Mouse (Mus musculus): ENCODE measurements around the gene Slc22a23. TPM values are rescaled to one million over a fixed set of nuclear protein-coding genes. Genes with fewer than 3 reads are reported as not detected.

The Slc22a23 gene
- total and polyA plus RNA-seq, 3 experiments, result 0.47 to 1.3 (median 0.85) TPM

- in situ Hi-C loops (cut with MboI; ENCODE audit: low pct_ligation_motif_present, low pct_unique_long_range_greater_than_20kb, low sequenced_read_pairs) (no loop called here), dilution Hi-C loops (cut with MboI; ENCODE audit: extremely low pct_ligation_motif_present, extremely low pct_unique_long_range_greater_than_20kb, low sequenced_read_pairs) (no loop called here)
- H3K4me2 ChIP-seq (ENCODE audit: insufficient read depth, low read depth, poor library complexity, severe bottlenecking), result no peak overlapping the region
- peaks cover 2% of the 10 kb centered on the region for H3K9me3 ChIP-seq (replicated peaks; ENCODE audit: low read length)
- peaks cover 0 to 9% of the 10 kb centered on the region in 2 experiments; a peak in 2 of 4 replicates for H3K4me1 ChIP-seq (ENCODE audit: control insufficient read depth in 1 of 2, insufficient read depth in 2 of 2)
- no peak overlapping the region for H3K4me3 ChIP-seq (replicated peaks in 1 of 3; ENCODE audit: low read depth in 2 of 3, low read length in 2 of 3, poor library complexity in 1 of 3)
- no peak for DNase-seq (ENCODE audit: extremely low read depth)
- no peaks in the 10 kb centered on the region for H3K27me3 ChIP-seq (replicated peaks)
- no peak overlapping the region for H3K9ac ChIP-seq (ENCODE audit: insufficient read depth, low read depth)
- no peak overlapping the region for H3K27ac ChIP-seq (ENCODE audit: insufficient read depth, low read depth)
- no peaks in the 10 kb centered on the region for H3K36me3 ChIP-seq (replicated peaks in 1 of 2; ENCODE audit: control insufficient read depth in 1 of 2, insufficient read depth in 1 of 2, low read length in 1 of 2)
- H3K79me2 ChIP-seq (replicated peaks; ENCODE audit: control insufficient read depth, extremely low read depth, insufficient read depth, poor library complexity, severe bottlenecking), result no peaks in the 10 kb centered on the region
- no peak for TF ChIP-seq RCOR1 (conservative IDR thresholded peaks at IDR 0.05; ENCODE audit: low read depth, low read length)
- TF ChIP-seq BHLHE40 (IDR thresholded peaks at IDR 0.05; ENCODE audit: low read depth, low read length), result no peak
- TF ChIP-seq SMC3 (IDR thresholded peaks at IDR 0.05; ENCODE audit: low read depth, low read length), result no peak
- TF ChIP-seq E2F4 (IDR thresholded peaks at IDR 0.05; ENCODE audit: insufficient replicate concordance, low read depth, low read length), result no peak
- no peak for TF ChIP-seq ZC3H11A (IDR thresholded peaks at IDR 0.05; ENCODE audit: low read depth, low read length)
- TF ChIP-seq ELF1 (IDR thresholded peaks at IDR 0.05; ENCODE audit: low read depth, low read length), result no peak
- TF ChIP-seq USF2 (conservative IDR thresholded peaks at IDR 0.05; ENCODE audit: low read depth, low read length), result no peak
- TF ChIP-seq MXI1 (IDR thresholded peaks at IDR 0.05; ENCODE audit: low read depth, low read length), result no peak
- TF ChIP-seq POLR2A (IDR thresholded peaks at IDR 0.05; ENCODE audit: low read depth, low read length), result no peak
- TF ChIP-seq GABPA (IDR thresholded peaks at IDR 0.05; ENCODE audit: insufficient replicate concordance, low read depth, low read length), result no peak
- TF ChIP-seq PAX5 (IDR thresholded peaks at IDR 0.05; ENCODE audit: low read length), result no peak
- TF ChIP-seq UBTF (IDR thresholded peaks at IDR 0.05; ENCODE audit: low read depth, low read length), result no peak
- no peak for TF ChIP-seq MYC (IDR thresholded peaks at IDR 0.05; ENCODE audit: low read depth, low read length)
- TF ChIP-seq MAX (IDR thresholded peaks at IDR 0.05; ENCODE audit: low read length), result no peak
- no peak for TF ChIP-seq MEF2A (IDR thresholded peaks at IDR 0.05; ENCODE audit: borderline replicate concordance, low read depth, low read length)
- TF ChIP-seq MAZ (IDR thresholded peaks at IDR 0.05; ENCODE audit: low read depth, low read length), result no peak
- TF ChIP-seq RAD21 (IDR thresholded peaks at IDR 0.05; ENCODE audit: low read depth, low read length), result no peak
- TF ChIP-seq IRF4 (IDR thresholded peaks at IDR 0.05; ENCODE audit: low read depth, low read length), result no peak
- no peak for TF ChIP-seq ETS1 (conservative IDR thresholded peaks at IDR 0.05; ENCODE audit: low read depth, low read length)
- no peak for TF ChIP-seq TCF12 (IDR thresholded peaks at IDR 0.05; ENCODE audit: low read depth, low read length)
Measured at GRCm38 (mm10) chr13:34278759-34279270, 66.2 kb downstream of the Slc22a23 start.

- TF ChIP-seq HCFC1 (IDR thresholded peaks at IDR 0.05; ENCODE audit: low read depth, low read length) (no peak), JUND (conservative IDR thresholded peaks at IDR 0.05; ENCODE audit: low read depth, low read length) (no peak), E2F4 (IDR thresholded peaks at IDR 0.05; ENCODE audit: insufficient replicate concordance, low read depth, low read length) (no peak), BHLHE40 (IDR thresholded peaks at IDR 0.05; ENCODE audit: low read depth, low read length) (no peak), MEF2A (IDR thresholded peaks at IDR 0.05; ENCODE audit: borderline replicate concordance, low read depth, low read length) (no peak), GABPA (IDR thresholded peaks at IDR 0.05; ENCODE audit: insufficient replicate concordance, low read depth, low read length) (no peak), MAX (IDR thresholded peaks at IDR 0.05; ENCODE audit: low read length) (no peak), MAZ (IDR thresholded peaks at IDR 0.05; ENCODE audit: low read depth, low read length) (no peak), USF1 (IDR thresholded peaks at IDR 0.05; ENCODE audit: low read depth, low read length) (no peak), MAFK (IDR thresholded peaks at IDR 0.05; ENCODE audit: insufficient replicate concordance, low read length) (no peak), USF2 (conservative IDR thresholded peaks at IDR 0.05; ENCODE audit: low read depth, low read length) (no peak), MXI1 (IDR thresholded peaks at IDR 0.05; ENCODE audit: low read depth, low read length) (no peak), CTCF (conservative IDR thresholded peaks at IDR 0.05 in 1 of 2, IDR thresholded peaks at IDR 0.05 in 1 of 2; ENCODE audit: low read depth in 2 of 2, low read length in 2 of 2) (no peak), ZKSCAN1 (IDR thresholded peaks at IDR 0.05; ENCODE audit: borderline replicate concordance, low read depth, low read length) (no peak), KAT2A (IDR thresholded peaks at IDR 0.05; ENCODE audit: insufficient replicate concordance, low read length) (no peak), ZMIZ1 (IDR thresholded peaks at IDR 0.05; ENCODE audit: low read depth, low read length) (no peak)
- Histone ChIP-seq H3K36me3 (replicated peaks in 1 of 2; ENCODE audit: control insufficient read depth in 1 of 2, insufficient read depth in 1 of 2, low read length in 1 of 2) (no peaks in the 10 kb centered on the region), H3K4me3 (replicated peaks in 1 of 3; ENCODE audit: low read depth in 2 of 3, low read length in 2 of 3, poor library complexity in 1 of 3) (no peak overlapping the region), H3K9ac (ENCODE audit: insufficient read depth, low read depth) (no peak overlapping the region), H3K9me3 (replicated peaks; ENCODE audit: low read length) (peaks cover 2% of the 10 kb centered on the region), H3K27ac (ENCODE audit: insufficient read depth, low read depth) (no peak overlapping the region), H3K4me2 (ENCODE audit: insufficient read depth, low read depth, poor library complexity, severe bottlenecking) (no peak overlapping the region), H3K27me3 (replicated peaks) (no peaks in the 10 kb centered on the region), H3K79me2 (replicated peaks; ENCODE audit: control insufficient read depth, extremely low read depth, insufficient read depth, poor library complexity, severe bottlenecking) (no peaks in the 10 kb centered on the region), H3K4me1 (ENCODE audit: control insufficient read depth in 1 of 2, insufficient read depth in 2 of 2) (peaks cover 0 to 9% of the 10 kb centered on the region in 2 experiments; a peak in 2 of 4 replicates)
- dilution Hi-C loops (cut with MboI; ENCODE audit: extremely low pct_ligation_motif_present, extremely low pct_unique_long_range_greater_than_20kb, low sequenced_read_pairs), result no loop called here
- no peak for DNase-seq (ENCODE audit: extremely low read depth)
- in situ Hi-C loops (cut with MboI; ENCODE audit: low pct_ligation_motif_present, low pct_unique_long_range_greater_than_20kb, low sequenced_read_pairs), result no loop called here
Measured at GRCm38 (mm10) chr13:34278288-34278701, 66.7 kb downstream of the Slc22a23 start.
